Mouse (Mus musculus): ENCODE results near the gene Acsbg1. TPM values are rescaled to one million over a fixed set of nuclear protein-coding genes. Genes with fewer than 3 reads are reported as not detected.

Acsbg1 gene
- polyA plus RNA-seq, 1 experiment from 2014 or later, result 0.43 TPM

- H3K4me1 ChIP-seq (replicated peaks; ENCODE audit: control insufficient read depth, insufficient read depth, low read length), result peaks cover 10% of the 10 kb centered on the region
- no peak overlapping the region for H3K9ac ChIP-seq (ENCODE audit: low read length)
- no peak overlapping the region for H3K4me3 ChIP-seq (ENCODE audit: low read length)
- 29% methylated on average over 1 of the region's 1 CpGs for WGBS
- no peaks in the 10 kb centered on the region for H3K36me3 ChIP-seq (ENCODE audit: control insufficient read depth, insufficient read depth, low read length)
- no peaks in the 10 kb centered on the region for H3K9me3 ChIP-seq (ENCODE audit: control insufficient read depth, low read length)
- ATAC-seq (ENCODE audit: low read depth), result no peak
- H3K4me2 ChIP-seq (ENCODE audit: low read depth, low read length), result no peak overlapping the region
- no peak overlapping the region for H3K27ac ChIP-seq (ENCODE audit: low read length)
- H3K27me3 ChIP-seq (ENCODE audit: control insufficient read depth, insufficient read depth, low read depth, low read length), result no peaks in the 10 kb centered on the region
These were observed 78.0 kb downstream of the Acsbg1 start for GRCm38 (mm10) chr9:54583712-54584111.

DNA sequence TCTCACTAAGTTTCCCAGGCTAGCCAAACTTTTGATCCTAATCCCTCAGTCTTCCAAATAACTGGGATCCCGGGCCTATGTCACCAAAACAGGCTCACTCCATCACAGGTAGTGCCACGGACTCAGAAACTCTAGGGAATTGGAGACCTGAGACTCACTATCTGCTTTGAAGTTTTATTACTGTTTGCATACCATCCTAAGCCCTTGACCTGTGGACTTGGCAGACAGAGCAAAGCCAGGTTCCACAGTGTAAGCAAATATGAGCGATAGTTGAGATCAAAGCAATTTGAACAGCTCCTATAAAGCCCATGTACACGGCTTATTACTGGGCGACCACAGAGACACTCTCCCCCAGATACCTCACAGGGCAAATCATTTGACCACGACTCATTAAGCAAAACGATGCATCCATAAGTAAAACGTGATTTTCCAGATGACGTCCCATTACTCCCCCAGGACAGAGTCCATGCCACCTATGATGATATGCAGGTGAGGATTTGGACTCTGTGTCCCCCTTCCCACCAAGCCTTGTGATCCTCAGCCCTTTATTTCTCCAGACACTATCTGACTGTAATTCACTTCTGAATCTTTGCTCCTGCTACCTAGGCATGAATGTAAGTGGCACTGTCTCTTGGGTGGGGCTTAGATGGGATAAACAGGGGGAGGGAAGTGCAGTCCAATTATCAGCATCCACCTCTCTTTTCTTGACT is 90.4 kb downstream of the Acsbg1 start:
- H3K4me2 ChIP-seq (ENCODE audit: low read depth, low read length), result no peak overlapping the region
- ATAC-seq (ENCODE audit: low read depth), result no peak
- H3K27me3 ChIP-seq (ENCODE audit: control insufficient read depth, insufficient read depth, low read depth, low read length), result no peaks in the 10 kb centered on the region
- H3K9ac ChIP-seq (ENCODE audit: low read length), result no peak overlapping the region
- H3K27ac ChIP-seq (ENCODE audit: low read length), result no peak overlapping the region
- no peaks in the 10 kb centered on the region for H3K4me1 ChIP-seq (replicated peaks; ENCODE audit: control insufficient read depth, insufficient read depth, low read length)
- no peaks in the 10 kb centered on the region for H3K9me3 ChIP-seq (ENCODE audit: control insufficient read depth, low read length)
- no peaks in the 10 kb centered on the region for H3K36me3 ChIP-seq (ENCODE audit: control insufficient read depth, insufficient read depth, low read length)
- 30% methylated on average over 9 of the region's 9 CpGs for WGBS
- H3K4me3 ChIP-seq (ENCODE audit: low read length), result no peak overlapping the region

DNA sequence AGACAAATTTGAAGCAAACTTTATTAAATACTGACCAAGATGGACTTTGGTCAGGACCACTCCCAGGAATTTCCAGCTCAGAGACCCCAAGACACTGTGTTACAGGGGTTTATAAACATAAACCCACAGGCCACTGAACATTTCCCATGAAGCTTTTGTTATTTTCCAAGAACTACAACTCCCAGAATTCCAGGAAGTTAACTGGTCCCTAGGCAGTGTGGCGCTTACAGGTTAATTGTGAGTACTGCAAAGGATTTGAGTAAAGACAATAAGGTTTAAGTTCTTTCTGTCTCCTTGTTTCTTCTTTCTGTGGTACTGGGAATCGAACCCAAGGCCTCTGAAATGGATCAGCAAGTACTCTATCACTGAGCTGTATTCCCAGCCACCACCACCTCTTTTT is 92.9 kb downstream of the Acsbg1 start:
- H3K9ac ChIP-seq (ENCODE audit: low read length), result no peak overlapping the region
- 45% methylated on average over 2 of the region's 2 CpGs for WGBS
- ATAC-seq (ENCODE audit: low read depth), result no peak
- no peaks in the 10 kb centered on the region for H3K4me1 ChIP-seq (replicated peaks; ENCODE audit: control insufficient read depth, insufficient read depth, low read length)
- no peak overlapping the region for H3K4me3 ChIP-seq (ENCODE audit: low read length)
- no peaks in the 10 kb centered on the region for H3K36me3 ChIP-seq (ENCODE audit: control insufficient read depth, insufficient read depth, low read length)
- H3K27me3 ChIP-seq (ENCODE audit: control insufficient read depth, insufficient read depth, low read depth, low read length), result no peaks in the 10 kb centered on the region
- no peak overlapping the region for H3K4me2 ChIP-seq (ENCODE audit: low read depth, low read length)
- H3K9me3 ChIP-seq (ENCODE audit: control insufficient read depth, low read length), result no peaks in the 10 kb centered on the region
- no peak overlapping the region for H3K27ac ChIP-seq (ENCODE audit: low read length)

- peak; percentile 85 for ATAC-seq (ENCODE audit: low read depth)
- H3K4me3 ChIP-seq (ENCODE audit: low read length), result no peak overlapping the region
- H3K27ac ChIP-seq (ENCODE audit: low read length), result peak overlapping the region; percentile 74
- H3K36me3 ChIP-seq (ENCODE audit: control insufficient read depth, insufficient read depth, low read length), result no peaks in the 10 kb centered on the region
- no peaks in the 10 kb centered on the region for H3K27me3 ChIP-seq (ENCODE audit: control insufficient read depth, insufficient read depth, low read depth, low read length)
- no peaks in the 10 kb centered on the region for H3K9me3 ChIP-seq (ENCODE audit: control insufficient read depth, low read length)
- WGBS, result 33% methylated on average over 4 of the region's 4 CpGs
- H3K4me2 ChIP-seq (ENCODE audit: low read depth, low read length), result no peak overlapping the region
- H3K4me1 ChIP-seq (replicated peaks; ENCODE audit: control insufficient read depth, insufficient read depth, low read length), result no peaks in the 10 kb centered on the region
- H3K9ac ChIP-seq (ENCODE audit: low read length), result no peak overlapping the region
These were observed 94.7 kb downstream of the Acsbg1 start for GRCm38 (mm10) chr9:54566958-54567357.

DNA sequence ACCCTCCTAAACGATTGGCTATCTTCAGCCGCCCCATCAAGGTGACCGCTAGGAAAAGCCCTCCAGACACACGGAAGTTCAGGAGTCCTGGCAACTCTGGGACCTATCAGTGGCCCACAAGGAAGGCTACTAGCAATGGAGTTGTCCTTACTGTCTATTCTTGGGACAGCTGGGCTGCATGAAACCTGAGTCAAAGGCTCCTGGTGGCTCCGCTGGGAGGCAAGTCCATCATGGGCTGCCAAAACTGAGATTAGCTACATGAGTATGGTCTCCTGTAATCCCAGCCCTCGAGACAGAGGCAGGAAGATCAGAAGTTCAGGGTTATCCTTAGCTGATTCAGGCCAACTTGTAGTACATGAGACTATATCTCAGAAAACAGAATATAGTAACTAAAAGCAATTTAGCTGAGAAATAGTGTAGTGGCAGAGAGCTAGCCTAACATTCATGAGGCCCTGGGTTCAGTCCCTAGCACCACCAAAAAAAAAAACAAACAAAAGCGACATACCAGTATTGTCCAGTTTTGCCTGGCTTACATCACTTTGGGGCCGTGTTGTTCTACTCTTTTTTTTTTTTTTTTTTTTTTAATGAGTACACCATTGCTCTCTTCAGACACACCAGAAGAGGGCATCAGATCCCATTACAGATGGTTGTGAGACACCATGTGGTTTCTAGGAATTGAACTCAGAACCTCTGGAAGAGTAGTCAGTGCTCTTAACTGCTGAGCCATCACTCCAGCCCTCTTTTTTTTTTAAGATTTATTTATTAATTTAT is 100.7 kb downstream of the Acsbg1 start:
- H3K27ac ChIP-seq (ENCODE audit: low read length), result no peak overlapping the region
- H3K4me2 ChIP-seq (ENCODE audit: low read depth, low read length), result no peak overlapping the region
- H3K36me3 ChIP-seq (ENCODE audit: control insufficient read depth, insufficient read depth, low read length), result no peaks in the 10 kb centered on the region
- H3K27me3 ChIP-seq (ENCODE audit: control insufficient read depth, insufficient read depth, low read depth, low read length), result peaks cover 2% of the 10 kb centered on the region; the same call in 1 of the 2 replicates
- H3K9ac ChIP-seq (ENCODE audit: low read length), result no peak overlapping the region
- no peaks in the 10 kb centered on the region; the same call in 1 of the 2 replicates for H3K4me1 ChIP-seq (replicated peaks; ENCODE audit: control insufficient read depth, insufficient read depth, low read length)
- H3K9me3 ChIP-seq (ENCODE audit: control insufficient read depth, low read length), result no peaks in the 10 kb centered on the region
- no peak for ATAC-seq (ENCODE audit: low read depth)
- WGBS, result 88% methylated on average over 8 of the region's 8 CpGs
- no peak overlapping the region for H3K4me3 ChIP-seq (ENCODE audit: low read length)

- Histone ChIP-seq H3K9ac (ENCODE audit: low read length) (peak within 1 kb of the TSS; percentile 69), H3K36me3 (ENCODE audit: control insufficient read depth, insufficient read depth, low read length) (no peaks in the 10 kb centered on the region), H3K27ac (ENCODE audit: low read length) (no peak within 1 kb of the TSS), H3K27me3 (ENCODE audit: control insufficient read depth, insufficient read depth, low read depth, low read length) (peaks cover 2% of the 10 kb centered on the region; the same call in 1 of the 2 replicates), H3K4me3 (ENCODE audit: low read length) (peak within 1 kb of the TSS; percentile 65), H3K4me2 (ENCODE audit: low read depth, low read length) (peak within 1 kb of the TSS; percentile 94), H3K4me1 (replicated peaks; ENCODE audit: control insufficient read depth, insufficient read depth, low read length) (no peaks in the 10 kb centered on the region; the same call in 1 of the 2 replicates), H3K9me3 (ENCODE audit: control insufficient read depth, low read length) (no peaks in the 10 kb centered on the region)
- under 1% methylated on average over 51 of the region's 54 CpGs for WGBS
- ATAC-seq (ENCODE audit: low read depth), result peak; percentile 99
These were observed 101.7 kb downstream of the Acsbg1 start, which contains the start of gene Cib2 for GRCm38 (mm10) chr9:54559771-54560471. Cib2 (minus strand) TSS chr9:54560218.

DNA sequence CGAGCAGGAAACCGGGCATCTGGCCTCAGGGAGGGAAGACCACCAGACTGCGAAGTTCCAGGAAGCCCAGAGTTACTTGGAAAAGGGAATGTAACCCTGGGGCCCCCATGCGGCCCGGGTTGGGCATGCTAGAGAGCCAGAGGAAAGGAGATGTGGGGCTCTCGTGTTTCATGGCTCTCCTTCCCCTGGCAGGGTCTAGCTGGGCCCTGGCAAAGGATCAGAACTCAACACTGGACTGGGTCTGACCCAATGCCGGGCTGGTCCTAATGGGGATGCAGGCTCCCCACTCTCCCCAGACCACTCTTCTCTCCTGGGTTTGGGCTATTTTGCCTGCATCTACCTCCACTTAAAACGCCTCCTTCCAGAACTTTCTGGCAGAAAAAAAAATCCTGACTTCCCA is 102.9 kb downstream of the Acsbg1 start:
- H3K4me2 ChIP-seq (ENCODE audit: low read depth, low read length), result no peak overlapping the region
- no peaks in the 10 kb centered on the region for H3K9me3 ChIP-seq (ENCODE audit: control insufficient read depth, low read length)
- no peaks in the 10 kb centered on the region for H3K36me3 ChIP-seq (ENCODE audit: control insufficient read depth, insufficient read depth, low read length)
- WGBS, result 70% methylated on average over 8 of the region's 8 CpGs
- ATAC-seq (ENCODE audit: low read depth), result no peak
- H3K9ac ChIP-seq (ENCODE audit: low read length), result no peak overlapping the region
- no peak overlapping the region for H3K4me3 ChIP-seq (ENCODE audit: low read length)
- peaks cover 2% of the 10 kb centered on the region; the same call in 1 of the 2 replicates for H3K27me3 ChIP-seq (ENCODE audit: control insufficient read depth, insufficient read depth, low read depth, low read length)
- no peaks in the 10 kb centered on the region; the same call in 1 of the 2 replicates for H3K4me1 ChIP-seq (replicated peaks; ENCODE audit: control insufficient read depth, insufficient read depth, low read length)
- H3K27ac ChIP-seq (ENCODE audit: low read length), result no peak overlapping the region

GRCm38 (mm10) chr9:54555044-54555443 is 106.6 kb downstream of the Acsbg1 start:
- H3K4me2 ChIP-seq (ENCODE audit: low read depth, low read length), result no peak overlapping the region
- ATAC-seq (ENCODE audit: low read depth), result no peak
- H3K9me3 ChIP-seq (ENCODE audit: control insufficient read depth, low read length), result no peaks in the 10 kb centered on the region
- H3K27me3 ChIP-seq (ENCODE audit: control insufficient read depth, insufficient read depth, low read depth, low read length), result peaks cover 2% of the 10 kb centered on the region; the same call in 1 of the 2 replicates
- H3K36me3 ChIP-seq (ENCODE audit: control insufficient read depth, insufficient read depth, low read length), result no peaks in the 10 kb centered on the region
- no peak overlapping the region for H3K4me3 ChIP-seq (ENCODE audit: low read length)
- WGBS, result 69% methylated on average over 2 of the region's 2 CpGs
- no peaks in the 10 kb centered on the region; the same call in 1 of the 2 replicates for H3K4me1 ChIP-seq (replicated peaks; ENCODE audit: control insufficient read depth, insufficient read depth, low read length)
- H3K9ac ChIP-seq (ENCODE audit: low read length), result no peak overlapping the region
- no peak overlapping the region for H3K27ac ChIP-seq (ENCODE audit: low read length)

All from lung, embryonic 16.5 days (tissue).